Mouse (Mus musculus) hindbrain, embryonic 16.5 days (tissue): ENCODE results near the gene Amigo3. TPM values are rescaled to one million over a fixed set of nuclear protein-coding genes. Genes with fewer than 3 reads are reported as not detected.

ENCODE experiments used
- microRNA-seq: library from miRNA; unstranded; fragments of <30 nt; microRNA quantifications from one replicate; pipeline ENCODE4, GENCODE M21; 2017
- polyA plus RNA-seq: library from polyadenylated mRNA; unstranded; fragments of >200 nt; fragmentation: Nextera tagmentation; extraction: Ambion mirVana; gene quantifications from 2 replicates; pipeline ENCODE4 v1.2.1, GENCODE M21; 2015

Gene Amigo3
- polyA plus RNA-seq, 1 experiment from 2014 or later, result 2.1 TPM

Small RNA genes lying within 50 kb of the gene (microRNA-seq; reads per million reads assigned to microRNA genes)
- gene Gm47303, result not detected
- gene Mir7088, result not detected

Other genes with a start within 250 kb of the Amigo3 start
- gene Rbm6, start 179.9 kb upstream of the Amigo3 start, polyA plus RNA-seq, result 83.1 and 89.7 TPM in 2 replicates
- gene Mon1a, start 165.0 kb upstream of the Amigo3 start, polyA plus RNA-seq, result 22.6 and 23.9 TPM in 2 replicates
- gene Mst1r, start 146.3 kb upstream of the Amigo3 start, polyA plus RNA-seq, result 1.3 and 3.0 TPM in 2 replicates
- gene Actl11, start 124.7 kb upstream of the Amigo3 start, polyA plus RNA-seq, result not detected in 2 replicates
- gene Camkv, start 117.5 kb upstream of the Amigo3 start, polyA plus RNA-seq, result 58.4 and 63.4 TPM in 2 replicates
- gene Traip, start 103.0 kb upstream of the Amigo3 start, polyA plus RNA-seq, result 10.0 and 10.8 TPM in 2 replicates
- gene Uba7, start 77.7 kb upstream of the Amigo3 start, polyA plus RNA-seq, result 8.8 and 9.6 TPM in 2 replicates
- gene Gm20661, start 70.1 kb upstream of the Amigo3 start, polyA plus RNA-seq, result 0.58 and 0.89 TPM in 2 replicates
- gene Inka1, start 67.3 kb upstream of the Amigo3 start, polyA plus RNA-seq, result 18.1 and 18.7 TPM in 2 replicates
- gene Cdhr4, start 60.7 kb upstream of the Amigo3 start, polyA plus RNA-seq, result 2.4 and 3.3 TPM in 2 replicates
- 0.34 and 1.5 TPM in 2 replicates for gene Gm20662, start 56.8 kb upstream of the Amigo3 start, polyA plus RNA-seq
- gene Ip6k1, start 50.7 kb upstream of the Amigo3 start, polyA plus RNA-seq, result 96.0 and 111 TPM in 2 replicates
- gene Gmppb, start 3.9 kb upstream of the Amigo3 start, polyA plus RNA-seq, result 25.1 and 25.7 TPM in 2 replicates
- gene Mst1, start 27.3 kb downstream of the Amigo3 start, polyA plus RNA-seq, result not detected in 2 replicates
- 47.6 and 53.9 TPM in 2 replicates for gene Rnf123, start 30.2 kb downstream of the Amigo3 start, polyA plus RNA-seq
- gene Apeh, start 41.4 kb downstream of the Amigo3 start, polyA plus RNA-seq, result 58.6 and 60.9 TPM in 2 replicates
- gene Bsn, start 137.2 kb downstream of the Amigo3 start, polyA plus RNA-seq, result 8.7 and 9.5 TPM in 2 replicates
- 75.4 and 90.0 TPM in 2 replicates for gene Dag1, start 210.8 kb downstream of the Amigo3 start, polyA plus RNA-seq
- 142 and 145 TPM in 2 replicates for gene Nicn1, start 237.3 kb downstream of the Amigo3 start, polyA plus RNA-seq
- gene Amt, start 243.7 kb downstream of the Amigo3 start, polyA plus RNA-seq, result 23.3 and 26.3 TPM in 2 replicates